Mouse (Mus musculus): ENCODE data around the gene Gm45015. TPM values are rescaled to one million over a fixed set of nuclear protein-coding genes. Genes with fewer than 3 reads are reported as not detected.
"Not testable (repeated sequence)": the region's sequence is repeated elsewhere in the genome, so short reads cannot be mapped to it uniquely, and the experiment has no call there.

Gene Gm45015
- total RNA-seq (2022) = not detected

DNA sequence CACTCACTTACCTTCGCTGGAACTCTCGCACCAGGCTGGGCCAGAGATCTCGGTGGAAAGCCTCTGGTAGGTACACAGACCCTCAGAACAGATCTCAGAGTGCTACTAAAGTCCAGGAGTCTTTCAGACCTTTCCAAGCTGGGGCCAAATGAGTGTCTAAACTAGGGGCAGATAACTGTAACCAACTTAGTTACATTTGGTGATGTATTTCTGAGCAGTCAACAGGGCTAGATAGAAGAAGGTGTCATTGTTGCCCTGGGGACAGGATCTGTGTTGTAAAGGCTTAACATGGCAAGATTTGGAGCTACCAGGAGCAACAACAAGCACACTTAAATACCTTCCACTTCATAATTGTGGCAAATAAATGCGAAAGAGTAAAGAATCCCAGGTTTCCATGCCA is at the start of gene Gm45015:
Gene Gm45015, minus strand, starts transcription at position 101 of the 400 bp plus-strand sequence.
- no peak for DNase-seq (ENCODE audit: low spot score in 2 of 2)

DNA sequence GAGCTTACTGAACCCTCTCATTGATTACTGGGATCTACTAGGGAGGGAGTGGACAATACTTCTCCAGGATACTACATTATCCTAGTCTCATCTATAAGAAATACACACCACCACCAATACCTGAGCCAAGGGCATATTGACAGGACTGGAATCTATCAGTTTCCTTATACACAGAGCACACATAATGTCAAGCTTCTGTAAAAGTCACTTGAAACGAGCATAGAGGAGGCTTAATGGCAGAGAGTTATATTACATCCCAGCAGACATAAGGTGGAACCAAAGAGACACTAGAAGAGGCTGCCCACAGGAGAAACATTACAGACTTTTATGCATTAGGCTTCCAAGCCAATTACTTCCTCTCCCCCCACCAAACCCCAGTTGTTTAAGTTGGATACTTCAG is 48.3 kb upstream of the Gm45015 start:
- no peak for DNase-seq (ENCODE audit: low spot score in 2 of 2)

DNA sequence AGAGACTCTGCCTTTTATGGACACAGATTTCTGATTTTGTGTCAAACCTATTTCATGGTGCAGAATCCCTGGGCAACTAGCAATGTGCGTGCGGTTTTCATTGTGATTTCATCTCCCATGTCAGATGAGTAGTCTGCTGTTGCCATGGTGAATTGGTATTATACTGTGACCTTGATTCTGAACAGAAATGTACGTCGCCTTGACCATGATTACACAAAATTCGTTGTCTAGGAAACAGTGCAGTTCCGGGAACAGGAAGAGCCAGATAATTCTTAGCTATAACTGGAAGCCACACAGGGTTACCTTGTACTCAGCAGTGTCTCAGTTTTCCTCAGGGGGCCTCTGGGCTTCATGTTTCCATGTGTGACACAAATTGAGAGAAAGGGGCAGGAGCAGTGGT is 47.8 kb upstream of the Gm45015 start:
- no peak for DNase-seq (ENCODE audit: low spot score in 2 of 2)

DNA sequence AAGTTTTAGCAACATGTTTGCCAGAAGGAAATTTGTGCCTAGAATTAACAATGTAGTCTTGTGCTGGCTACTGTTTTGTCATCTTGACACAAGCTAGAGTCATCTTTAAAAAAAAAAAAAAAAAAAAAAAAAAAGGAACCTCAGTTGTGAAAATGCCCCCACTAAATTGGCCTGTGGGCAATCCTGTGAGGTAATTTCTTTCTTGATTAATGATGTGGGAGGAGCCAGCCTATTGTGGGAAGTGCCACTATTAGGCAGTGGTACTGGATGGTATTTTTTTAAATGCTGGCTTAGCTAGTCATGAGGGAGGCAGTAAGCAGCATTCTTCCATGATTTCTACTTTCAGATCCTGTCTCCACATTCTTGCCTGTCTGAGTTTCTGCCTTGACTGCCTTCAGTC is 26.7 kb upstream of the Gm45015 start:
- no peak for DNase-seq (ENCODE audit: low spot score in 2 of 2)

DNA sequence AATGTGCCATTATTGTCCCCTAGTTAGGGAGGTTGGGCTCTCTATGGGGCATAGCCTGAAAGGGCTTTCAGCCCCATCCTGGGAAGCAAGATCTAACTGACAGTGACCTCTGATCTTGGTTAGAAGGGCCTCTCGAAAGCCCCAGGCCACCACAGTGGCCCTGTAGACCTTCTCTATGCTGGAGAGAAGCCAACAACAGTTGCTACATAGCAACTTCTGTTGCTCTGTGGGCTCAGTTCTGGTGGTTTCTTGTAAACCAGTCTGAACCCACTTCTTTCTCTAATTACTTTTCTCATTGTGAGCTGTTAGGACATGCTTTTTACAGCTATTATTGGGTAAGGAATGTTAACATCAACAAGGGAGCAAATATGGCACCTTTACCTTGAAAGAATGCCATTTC is 20.1 kb upstream of the Gm45015 start:
- no peak for DNase-seq (ENCODE audit: low spot score in 2 of 2)

DNA sequence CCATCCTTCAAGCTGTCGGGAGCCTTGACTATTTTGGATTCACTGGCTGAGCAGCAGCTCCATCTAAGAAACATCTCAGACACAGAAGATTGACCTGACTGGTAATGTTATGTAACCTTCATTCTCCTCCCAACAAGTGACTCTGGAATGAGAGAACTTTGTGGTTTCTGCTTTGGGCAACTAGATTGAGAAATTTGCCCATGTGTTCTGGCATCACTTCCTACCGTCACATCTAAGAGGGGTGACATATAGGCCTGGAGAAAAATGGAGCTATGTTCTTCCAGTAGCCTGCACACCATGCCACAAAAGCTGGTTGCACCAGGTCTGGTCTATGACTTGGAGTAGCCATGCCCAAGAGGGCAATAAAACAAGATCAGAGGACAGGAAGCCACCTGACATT is 19.5 kb upstream of the Gm45015 start:
- no peak for DNase-seq (ENCODE audit: low spot score in 2 of 2)

DNA sequence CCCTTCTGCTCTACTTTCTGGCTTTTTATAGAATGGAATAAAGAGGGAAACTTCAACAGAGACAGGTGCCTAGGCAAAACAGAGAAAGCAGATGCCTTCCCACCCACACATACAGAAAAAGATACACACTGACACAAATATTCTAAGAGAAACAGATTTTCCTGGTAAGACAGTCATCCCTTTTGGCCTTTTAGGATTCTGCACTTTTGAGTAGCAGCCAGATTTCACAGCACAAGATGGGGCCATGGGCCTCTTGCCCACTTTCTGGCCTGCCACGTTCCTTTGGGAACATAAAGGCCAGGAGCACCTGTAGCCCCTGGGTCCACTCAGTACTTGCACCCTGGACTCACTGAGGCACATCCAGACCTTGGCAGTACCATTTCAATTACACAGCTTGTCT is 7.7 kb upstream of the Gm45015 start:
- DNase-seq (ENCODE audit: low spot score in 2 of 2) = no peak

DNA sequence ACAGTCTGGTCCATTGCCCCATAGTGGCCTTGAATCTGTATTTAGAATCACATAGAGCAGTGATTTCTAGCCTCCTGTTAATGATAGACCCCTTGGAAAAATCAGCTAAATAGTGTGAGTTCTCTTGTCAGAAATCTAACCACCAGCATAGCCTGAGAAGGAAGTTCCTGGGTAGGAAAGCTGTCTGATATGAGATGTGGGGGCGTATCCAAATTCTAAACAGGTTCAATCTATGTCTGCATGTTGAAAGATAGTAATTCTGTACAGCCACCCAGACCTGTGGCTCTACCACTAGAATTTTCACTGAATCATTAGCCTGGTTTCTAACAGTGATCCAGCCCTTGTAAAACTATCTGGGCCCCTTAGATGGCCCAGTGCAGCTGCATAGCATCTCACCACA is 7.2 kb upstream of the Gm45015 start:
- DNase-seq (ENCODE audit: low spot score in 2 of 2) = no peak

DNA sequence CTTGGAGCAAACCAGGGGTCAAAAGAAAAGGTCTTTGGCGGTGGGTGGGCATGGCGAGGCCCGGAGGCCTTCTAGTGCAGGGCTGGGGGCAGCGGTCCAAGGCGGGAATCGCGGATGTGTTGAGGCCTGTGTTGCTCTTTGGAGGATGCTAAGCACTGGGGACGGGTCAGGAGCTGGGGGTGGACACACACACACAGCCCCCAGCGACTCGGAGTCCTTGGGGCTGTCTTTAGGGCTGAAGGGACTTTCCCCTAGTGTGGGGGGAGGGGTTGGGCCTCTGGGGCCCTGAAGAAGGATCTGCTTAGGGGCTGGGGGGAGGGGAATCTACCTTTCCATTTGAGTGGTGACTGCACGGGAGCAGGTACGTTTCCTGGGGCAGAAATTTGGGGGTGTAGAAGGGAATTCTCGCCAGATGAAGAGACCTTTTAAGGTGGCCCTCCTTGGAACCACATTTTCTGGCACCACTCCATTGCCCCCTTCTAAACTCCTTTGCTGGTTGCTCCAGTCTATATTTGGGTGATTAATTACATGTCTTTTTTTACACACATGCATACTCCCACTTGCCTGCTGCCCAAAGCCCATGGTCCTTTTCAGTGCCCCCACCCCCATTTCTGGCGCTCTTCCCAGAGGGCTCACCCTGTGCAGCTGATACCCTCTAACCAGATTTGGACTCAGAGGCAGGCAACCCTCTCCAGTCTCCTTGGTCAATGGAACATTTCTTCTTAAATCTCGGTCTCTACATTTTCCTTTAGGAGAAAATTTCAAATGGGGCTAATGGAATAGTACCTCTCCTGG is 6.5 kb upstream of the Gm45015 start:
- peak in 1 of 2 experiments; percentile 4 for DNase-seq (ENCODE audit: low spot score in 2 of 2)

DNA sequence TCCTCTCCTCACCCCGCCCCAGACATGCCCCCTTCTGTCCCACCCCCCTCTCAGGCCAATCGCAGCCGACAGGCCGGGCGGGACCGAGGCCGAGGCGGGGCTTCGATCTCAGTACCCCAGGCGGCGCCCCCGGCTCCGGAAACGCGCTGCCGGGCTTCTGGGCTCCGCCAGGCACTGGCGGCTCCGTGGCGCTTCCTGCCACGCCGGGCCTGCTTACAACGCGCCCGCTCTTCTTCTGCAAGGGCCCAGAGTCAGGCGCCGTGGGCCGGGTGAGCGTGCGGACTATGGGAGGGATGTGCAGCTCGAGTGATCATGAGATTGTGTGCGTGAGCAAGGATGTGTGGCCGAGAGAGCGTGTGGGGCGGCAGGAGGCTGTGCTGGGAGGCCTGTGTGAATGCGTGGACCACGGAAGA is 5.8 kb upstream of the Gm45015 start, which contains the start of gene Zfp275:
Gene Zfp275, plus strand, starts transcription at position 139 of the 413 bp plus-strand sequence.
- DNase-seq (ENCODE audit: low spot score in 2 of 2) = peak; percentile 26 to 65

DNA sequence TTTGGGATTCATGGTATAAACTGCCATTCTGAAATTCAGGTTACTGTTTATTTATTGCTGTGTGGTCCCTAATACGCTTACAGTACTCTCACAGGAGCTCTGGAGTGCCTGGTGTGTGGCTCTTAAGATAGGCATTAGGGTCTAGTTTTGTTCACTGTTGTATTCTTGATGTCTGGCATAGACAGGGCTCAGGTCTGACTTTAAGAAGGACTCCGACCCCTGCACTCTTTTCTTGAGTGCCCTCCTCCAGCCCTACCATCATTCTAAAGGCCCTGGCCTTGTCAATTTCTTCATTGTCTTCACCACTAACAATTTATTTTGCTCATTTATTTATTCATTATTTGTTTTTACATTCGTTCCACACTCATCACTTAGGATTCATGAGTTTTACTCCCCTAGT is 5.4 kb upstream of the Gm45015 start:
- no peak for DNase-seq (ENCODE audit: low spot score in 2 of 2)

DNA sequence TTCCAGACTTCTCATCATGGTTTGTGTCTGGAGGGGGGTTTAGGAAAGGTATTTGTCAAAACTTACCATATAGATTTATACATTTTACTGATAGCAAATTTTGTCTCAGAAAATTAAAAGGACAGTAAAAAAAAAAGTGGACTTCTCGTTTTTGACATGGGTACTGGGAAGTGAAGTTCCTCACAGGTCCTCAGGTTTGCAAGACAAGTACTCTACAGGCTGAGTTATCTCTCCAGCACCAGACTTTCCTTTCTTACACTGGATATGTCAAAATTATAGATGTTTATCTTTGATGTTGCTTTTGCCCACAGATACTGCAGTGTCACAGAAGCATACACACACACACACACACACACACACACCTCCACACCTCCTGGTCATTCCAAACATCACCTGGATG is 4.8 kb upstream of the Gm45015 start:
- DNase-seq (ENCODE audit: low spot score in 2 of 2) = no peak

DNA sequence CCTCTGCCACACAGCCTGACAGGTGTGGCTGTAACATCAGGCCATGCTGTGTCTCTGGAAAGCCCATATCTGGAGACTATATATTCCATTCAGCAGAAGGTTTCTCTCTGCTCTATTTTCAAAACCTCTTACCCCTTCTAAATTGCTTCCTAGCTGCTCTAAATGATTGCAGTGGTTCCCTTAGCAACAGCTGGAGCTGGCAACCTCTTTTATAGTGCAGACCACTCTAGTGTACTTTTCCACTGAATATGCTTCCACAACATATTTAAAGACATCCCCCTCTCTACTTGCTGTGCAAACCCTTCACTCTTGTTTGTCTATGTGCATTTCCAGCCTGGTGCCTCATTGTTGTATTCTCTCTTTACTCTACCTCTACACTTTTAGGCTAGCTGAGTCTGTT is 3.1 kb downstream of the Gm45015 start:
- no peak for DNase-seq (ENCODE audit: low spot score in 2 of 2)

DNA sequence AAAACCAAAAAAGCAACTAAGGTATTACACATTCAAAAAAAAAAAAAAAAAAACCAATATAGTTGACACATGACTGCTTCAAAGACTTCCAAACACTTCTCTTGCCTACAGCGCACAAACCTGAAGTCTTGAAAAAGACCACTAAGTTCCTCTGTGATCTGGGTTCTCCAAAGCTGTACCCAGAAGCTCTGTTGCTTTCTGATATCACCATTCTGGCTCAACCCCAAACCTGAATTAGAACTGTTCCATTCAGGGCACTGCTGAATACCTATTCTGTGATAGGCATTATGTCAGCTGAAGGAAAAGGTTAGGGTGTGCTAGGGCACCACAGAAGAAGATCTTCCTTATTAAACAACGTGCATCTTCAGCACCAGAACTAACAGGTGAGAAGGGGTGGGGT is 9.4 kb downstream of the Gm45015 start:
- DNase-seq (ENCODE audit: low spot score in 2 of 2) = no peak

DNA sequence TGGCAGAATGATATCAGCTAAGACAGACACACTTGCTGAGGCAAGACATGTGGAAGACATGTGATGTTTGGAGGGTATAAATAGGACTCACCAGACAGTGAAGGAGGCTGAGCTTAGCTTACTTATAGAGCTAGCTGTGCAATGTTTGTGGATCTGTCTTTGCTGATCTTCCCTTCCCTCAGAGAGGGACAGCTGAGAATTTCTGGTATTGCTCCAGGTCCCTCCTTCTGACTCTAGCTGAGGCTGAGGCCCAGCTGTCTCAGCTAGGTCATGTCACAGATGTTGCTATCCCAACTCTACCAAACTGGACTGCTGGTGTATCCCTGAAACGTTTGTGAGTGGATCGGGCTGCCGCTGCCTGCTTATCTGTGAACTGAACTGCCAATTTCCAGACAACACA is 15.6 kb downstream of the Gm45015 start:
- no peak for DNase-seq (ENCODE audit: low spot score in 2 of 2)

DNA sequence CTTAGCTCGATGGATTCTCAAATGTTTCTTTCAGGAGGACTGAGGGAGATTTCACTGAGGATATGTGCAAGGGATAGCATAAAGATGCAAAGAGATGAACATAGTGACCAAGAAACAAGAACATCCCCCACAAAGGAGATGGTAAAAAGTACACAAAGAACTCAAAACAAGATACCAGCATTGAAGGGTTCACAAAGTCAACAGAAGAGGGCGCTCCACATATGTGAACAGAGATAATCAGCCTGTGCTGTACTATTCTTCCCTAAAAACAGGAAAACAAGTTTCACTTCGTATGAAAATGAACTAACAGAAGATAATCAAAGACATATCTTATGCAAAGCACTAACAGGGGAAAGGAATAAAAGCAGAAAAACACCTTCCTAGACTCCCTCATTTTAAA is 24.1 kb downstream of the Gm45015 start:
- no peak for DNase-seq (ENCODE audit: low spot score in 2 of 2)

DNA sequence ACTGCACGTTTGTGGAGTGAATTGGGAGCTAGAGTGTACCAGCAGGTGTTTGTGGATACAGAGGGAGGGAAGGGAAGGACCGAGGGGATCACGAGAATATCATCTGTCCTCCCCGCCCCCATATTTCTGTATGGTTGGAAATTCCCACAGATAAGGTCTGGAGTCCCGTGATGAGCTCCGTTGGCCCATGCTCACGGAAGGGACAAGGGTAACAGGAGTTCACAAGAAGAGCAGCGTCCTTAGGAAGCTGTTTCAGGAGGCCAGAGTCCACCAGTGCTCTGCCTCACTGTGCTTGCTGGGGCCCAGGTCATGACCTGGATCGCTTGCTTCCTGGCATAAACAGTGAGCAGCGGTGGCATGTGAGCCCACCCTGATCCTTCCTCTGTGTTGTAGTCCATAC is 40.9 kb downstream of the Gm45015 start:
- not testable (repeated sequence) for DNase-seq (ENCODE audit: low spot score in 2 of 2)

DNA sequence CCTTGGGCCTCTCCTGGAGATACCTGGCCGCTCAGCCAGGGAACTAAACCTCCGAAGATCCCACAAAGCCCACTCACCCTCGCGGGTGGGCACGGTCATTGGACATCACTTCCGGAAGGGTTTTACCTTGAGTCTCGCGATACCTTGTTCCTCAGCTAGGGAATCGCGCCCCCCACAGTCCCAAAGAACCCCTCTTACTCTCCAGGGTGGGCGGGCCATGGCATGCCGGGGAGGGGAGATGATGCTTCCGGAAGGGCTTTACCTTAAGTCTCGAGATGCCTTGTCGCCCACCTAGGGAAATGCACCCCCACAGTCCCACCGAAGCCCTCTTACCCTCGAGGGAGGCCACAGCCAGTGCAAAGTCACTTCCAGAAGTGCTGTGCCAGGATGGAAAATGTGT is 43.8 kb downstream of the Gm45015 start, which contains the start of the genes Xlr5a and Xlr5c:
Gene Xlr5a, minus strand, starts transcription at position 101 of the 400 bp plus-strand sequence.
Gene Xlr5c, minus strand, starts transcription at position 101 of the 400 bp plus-strand sequence.
- DNase-seq (ENCODE audit: low spot score in 2 of 2) = not testable (repeated sequence)

Other genes with a start within 250 kb of the Gm45015 start
- 1 to 10 TPM in 3 of 4 experiments, not detected in 1; 1.1 to 2.1 (median 1.4) TPM for gene Xlr3a, start 239.7 kb downstream of the Gm45015 start, total RNA-seq (2022)
- not detected for gene Gm14685, start 219.8 kb downstream of the Gm45015 start, total RNA-seq (2022)
- gene Xlr5b, start 188.0 kb downstream of the Gm45015 start, total RNA-seq (2022) = not detected
- not detected for gene DXBay18, start 187.4 kb downstream of the Gm45015 start, total RNA-seq (2022)
- not detected for gene Spin2d, start 159.9 kb downstream of the Gm45015 start, total RNA-seq (2022)
- 1 to 10 TPM in 2 of 4 experiments, under 1 TPM in 1, not detected in 1; 0.41 to 5.5 (median 4.3) TPM for gene Xlr3b, start 144.6 kb downstream of the Gm45015 start, total RNA-seq (2022)
- gene Xlr4b, start 122.5 kb downstream of the Gm45015 start, total RNA-seq (2022) = under 1 TPM in 2 of 4 experiments, not detected in 2; 0.41 to 0.43 TPM
- 1 to 10 TPM; 5.1 to 7.8 (median 6.6) TPM for gene F8a, start 108.5 kb downstream of the Gm45015 start, total RNA-seq (2022)
- not detected for gene Xlr4c, start 93.7 kb downstream of the Gm45015 start, total RNA-seq (2022)
- not detected for gene Xlr3c, start 71.5 kb downstream of the Gm45015 start, total RNA-seq (2022)
- not detected for gene Xlr5a, start 43.9 kb downstream of the Gm45015 start, total RNA-seq (2022)
- gene Xlr5c, start 43.9 kb downstream of the Gm45015 start, total RNA-seq (2022) = not detected
- gene Zfp275, start 5.8 kb upstream of the Gm45015 start, total RNA-seq (2022) = 1 to 10 TPM; 4.5 to 5.0 (median 4.6) TPM
- gene Gm18336, start 61.9 kb upstream of the Gm45015 start, total RNA-seq (2022) = not detected
- gene Zfp92, start 74.3 kb upstream of the Gm45015 start, total RNA-seq (2022) = not detected
- gene Trex2, start 98.5 kb upstream of the Gm45015 start, total RNA-seq (2022) = not detected
- 10 to 100 TPM in 3 of 4 experiments, 1 to 10 TPM in 1; 9.3 to 13.2 (median 12.2) TPM for gene Haus7, start 122.2 kb upstream of the Gm45015 start, total RNA-seq (2022)
- gene Bgn, start 146.8 kb upstream of the Gm45015 start, total RNA-seq (2022) = 10 to 100 TPM; 19.5 to 43.0 (median 27.5) TPM
- 10 to 100 TPM; 10.7 to 14.4 (median 11.3) TPM for gene Atp2b3, start 166.2 kb upstream of the Gm45015 start, total RNA-seq (2022)